Mouse (Mus musculus): ENCODE data around the gene Plekhg5. TPM values are rescaled to one million over a fixed set of nuclear protein-coding genes. Genes with fewer than 3 reads are reported as not detected.

Plekhg5 gene
- polyA plus RNA-seq, 1 experiment from 2014 or later = 8.4 TPM

DNA sequence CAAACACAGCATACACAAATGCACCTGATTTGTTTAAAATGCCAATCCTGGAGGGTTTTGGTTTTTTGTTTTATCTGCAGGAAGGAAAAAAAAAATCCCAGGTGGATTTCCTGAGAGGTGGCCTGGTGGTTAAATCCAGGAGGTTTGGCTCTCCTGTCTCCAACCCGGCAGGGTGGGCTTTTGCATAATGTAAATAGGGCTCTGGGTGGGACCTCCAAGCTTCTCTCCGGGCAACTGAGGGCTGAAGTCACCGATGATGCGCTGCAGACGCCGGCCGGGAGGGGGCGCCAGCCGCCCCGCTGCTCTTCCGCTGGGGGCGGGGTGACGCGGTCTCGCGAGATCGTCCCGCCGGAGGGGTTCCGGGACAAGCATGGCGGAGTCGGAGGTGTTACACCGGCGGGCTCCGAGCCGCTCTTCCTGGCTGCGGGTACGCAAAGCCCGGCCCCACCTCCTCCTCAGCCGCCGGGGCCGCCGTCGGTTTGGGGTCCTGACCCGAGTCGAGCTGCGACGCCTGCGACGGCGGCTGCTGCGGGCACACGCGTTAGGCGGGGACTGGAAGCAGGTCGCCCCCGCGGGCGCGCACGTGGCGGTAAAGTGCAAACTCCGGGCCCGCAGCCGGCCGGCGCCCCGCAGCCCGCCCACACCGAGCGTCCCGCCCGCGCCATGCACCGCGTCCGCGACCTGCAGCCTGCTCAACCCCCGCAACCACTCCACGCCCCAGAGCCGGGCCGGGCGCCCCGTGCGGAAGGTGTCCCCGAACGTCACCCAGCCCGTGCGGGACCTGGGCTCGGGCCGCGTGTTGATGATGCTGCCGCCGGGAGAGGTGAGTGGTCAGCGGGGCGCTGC is 33.1 kb upstream of the Plekhg5 start, which contains the start of gene Nol9:
Nol9 (plus strand) TSS at position 337 of the 846 bp plus-strand sequence.
- Histone ChIP-seq H3K9me3 (replicated peaks) (no peaks in the 10 kb centered on the region), H3K4me2 (peak within 1 kb of the TSS; percentile 93), H3K4me3 (peak within 1 kb of the TSS; percentile 100), H3K4me1 (peaks cover 11% of the 10 kb centered on the region), H3K27ac (no peak within 1 kb of the TSS), H3K36me3 (ENCODE audit: poor library complexity, severe bottlenecking) (peaks cover 33% of the 10 kb centered on the region), H3K27me3 (no peaks in the 10 kb centered on the region), H3K9ac (peak within 1 kb of the TSS; percentile 85)
- under 1% methylated on average over 74 of the region's 86 CpGs for WGBS
- ATAC-seq = peak; percentile 94

- ATAC-seq = 0 out of 2 replicates have a peak, but pooled peaks have one; percentile 5
- Histone ChIP-seq H3K27ac (no peak overlapping the region), H3K36me3 (ENCODE audit: poor library complexity, severe bottlenecking) (peaks cover 40% of the 10 kb centered on the region), H3K4me1 (peaks cover 11% of the 10 kb centered on the region), H3K4me2 (peak overlapping the region; percentile 93), H3K9me3 (replicated peaks) (no peaks in the 10 kb centered on the region), H3K27me3 (no peaks in the 10 kb centered on the region), H3K9ac (peak overlapping the region; percentile 85), H3K4me3 (peak overlapping the region; percentile 100)
- 5% methylated on average over 25 of the region's 25 CpGs for WGBS
Observed at GRCm38 (mm10) chr4:152039831-152040310, 32.4 kb upstream of the Plekhg5 start.

- Histone ChIP-seq H3K4me2 (no peak overlapping the region), H3K36me3 (ENCODE audit: poor library complexity, severe bottlenecking) (peaks cover 62% of the 10 kb centered on the region), H3K27ac (no peak overlapping the region), H3K4me3 (no peak overlapping the region), H3K27me3 (no peaks in the 10 kb centered on the region), H3K9ac (no peak overlapping the region), H3K9me3 (replicated peaks) (no peaks in the 10 kb centered on the region), H3K4me1 (peaks cover 11% of the 10 kb centered on the region)
- 96% methylated on average over 22 of the region's 22 CpGs for WGBS
- no peak for ATAC-seq
Observed at GRCm38 (mm10) chr4:152041924-152042641, 30.2 kb upstream of the Plekhg5 start.

DNA sequence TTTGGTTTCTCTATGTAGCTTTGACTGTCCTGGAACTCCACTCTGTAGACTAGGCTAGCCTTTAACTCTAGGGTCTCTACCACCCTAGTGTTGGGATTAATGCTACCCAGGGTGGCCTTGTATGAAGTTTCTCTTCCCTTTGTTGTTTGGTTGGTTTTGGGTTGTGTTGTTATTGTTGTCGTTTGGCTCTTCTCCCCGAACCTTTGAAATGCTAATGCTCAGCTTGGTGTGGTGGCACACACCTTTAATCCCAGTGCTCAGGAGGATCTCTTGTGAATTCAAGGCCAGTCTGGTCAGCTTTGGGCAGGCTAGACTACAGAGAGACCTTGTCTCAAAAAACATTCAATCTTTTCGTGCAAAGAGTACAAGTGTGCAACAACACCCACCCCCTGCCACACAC is 29.1 kb upstream of the Plekhg5 start:
- H3K36me3 ChIP-seq (ENCODE audit: poor library complexity, severe bottlenecking) = peaks cover 73% of the 10 kb centered on the region
- WGBS = 84% methylated on average over 3 of the region's 3 CpGs

GRCm38 (mm10) chr4:152044609-152045008 is 27.7 kb upstream of the Plekhg5 start:
- no peak overlapping the region for H3K9ac ChIP-seq

More for the DNA sequence above, 29.1 kb upstream of the Plekhg5 start:
- Histone ChIP-seq H3K4me2 (no peak overlapping the region), H3K9ac (no peak overlapping the region), H3K9me3 (replicated peaks) (no peaks in the 10 kb centered on the region), H3K27me3 (no peaks in the 10 kb centered on the region), H3K27ac (no peak overlapping the region), H3K4me3 (no peak overlapping the region), H3K4me1 (peaks cover 11% of the 10 kb centered on the region)
- no peak for ATAC-seq

DNA sequence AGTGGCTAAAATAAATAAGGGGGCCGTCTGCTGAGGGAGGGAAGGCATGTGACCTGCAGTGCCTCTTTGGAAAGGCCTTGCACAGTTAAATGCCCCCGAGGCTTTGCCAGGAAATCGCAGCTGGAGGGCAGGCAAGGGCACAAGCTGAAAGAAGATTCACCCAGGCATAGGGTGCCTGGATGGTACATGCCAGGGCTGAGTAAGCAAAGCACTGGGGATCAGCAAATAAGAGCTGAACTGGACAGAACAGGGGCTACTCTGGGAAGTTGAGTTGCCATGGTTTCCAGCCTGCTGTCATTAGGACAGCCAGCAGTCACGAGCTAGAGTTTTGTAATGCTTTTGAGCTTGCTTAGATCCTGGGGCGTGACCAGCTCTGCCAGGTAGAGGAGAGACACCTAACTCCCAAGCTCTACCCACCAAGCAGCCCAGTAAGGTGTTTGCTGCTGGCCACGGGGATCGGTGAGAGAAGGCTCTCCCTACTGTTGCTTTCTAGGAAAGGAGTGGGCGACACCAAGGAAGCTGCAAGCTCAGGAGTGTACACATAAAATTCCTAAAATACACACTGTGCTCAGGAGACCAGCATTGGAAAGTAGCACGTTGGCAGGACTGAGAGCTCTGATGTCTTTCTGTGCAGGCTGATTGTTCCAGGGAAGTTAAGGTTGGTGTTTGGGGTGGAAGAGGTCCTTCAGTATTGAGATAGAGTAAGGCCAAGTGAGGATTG is 9.7 kb upstream of the Plekhg5 start:
- H3K9me3 ChIP-seq (replicated peaks) = no peaks in the 10 kb centered on the region
- no peaks in the 10 kb centered on the region for H3K27me3 ChIP-seq
- H3K4me3 ChIP-seq = no peak overlapping the region
- H3K4me1 ChIP-seq = no peaks in the 10 kb centered on the region
- ATAC-seq = no peak
- 81% methylated on average over 9 of the region's 9 CpGs for WGBS
- no peak overlapping the region for H3K4me2 ChIP-seq
- no peak overlapping the region for H3K27ac ChIP-seq
- no peak overlapping the region for H3K9ac ChIP-seq
- H3K36me3 ChIP-seq (ENCODE audit: poor library complexity, severe bottlenecking) = peaks cover 43% of the 10 kb centered on the region

More at GRCm38 (mm10) chr4:152044609-152045008, 27.7 kb upstream of the Plekhg5 start:
- Histone ChIP-seq H3K4me2 (no peak overlapping the region), H3K27me3 (no peaks in the 10 kb centered on the region), H3K9me3 (replicated peaks) (no peaks in the 10 kb centered on the region), H3K36me3 (ENCODE audit: poor library complexity, severe bottlenecking) (peaks cover 85% of the 10 kb centered on the region), H3K27ac (no peak overlapping the region), H3K4me1 (peaks cover 11% of the 10 kb centered on the region), H3K4me3 (no peak overlapping the region)
- ATAC-seq = no peak
- 75% methylated on average over 6 of the region's 6 CpGs for WGBS

DNA sequence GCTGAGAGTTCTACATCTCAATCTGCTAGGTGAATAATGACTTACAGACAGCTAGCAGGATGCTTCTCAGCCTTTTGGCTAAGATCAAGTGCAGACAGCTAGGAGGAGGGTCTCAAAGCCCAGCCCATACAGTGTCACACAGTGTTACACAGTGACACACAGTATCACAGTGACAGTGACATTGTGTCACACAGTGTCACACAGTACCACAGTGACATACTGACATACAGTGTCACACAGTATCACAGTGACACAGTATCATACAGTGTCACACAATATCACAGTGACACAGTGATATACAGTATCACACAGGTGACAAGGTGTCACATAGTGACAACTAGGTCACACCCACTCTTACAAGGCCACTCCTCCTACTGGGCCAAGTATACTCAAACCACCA is 5.0 kb upstream of the Plekhg5 start:
- Histone ChIP-seq H3K36me3 (ENCODE audit: poor library complexity, severe bottlenecking) (no peaks in the 10 kb centered on the region; the same call in 1 of the 2 replicates), H3K27me3 (no peaks in the 10 kb centered on the region), H3K4me1 (peaks cover 3% of the 10 kb centered on the region; the same call in 1 of the 2 replicates), H3K4me2 (no peak overlapping the region), H3K9me3 (replicated peaks) (no peaks in the 10 kb centered on the region), H3K4me3 (no peak overlapping the region), H3K9ac (no peak overlapping the region), H3K27ac (no peak overlapping the region)
- ATAC-seq = no peak

DNA sequence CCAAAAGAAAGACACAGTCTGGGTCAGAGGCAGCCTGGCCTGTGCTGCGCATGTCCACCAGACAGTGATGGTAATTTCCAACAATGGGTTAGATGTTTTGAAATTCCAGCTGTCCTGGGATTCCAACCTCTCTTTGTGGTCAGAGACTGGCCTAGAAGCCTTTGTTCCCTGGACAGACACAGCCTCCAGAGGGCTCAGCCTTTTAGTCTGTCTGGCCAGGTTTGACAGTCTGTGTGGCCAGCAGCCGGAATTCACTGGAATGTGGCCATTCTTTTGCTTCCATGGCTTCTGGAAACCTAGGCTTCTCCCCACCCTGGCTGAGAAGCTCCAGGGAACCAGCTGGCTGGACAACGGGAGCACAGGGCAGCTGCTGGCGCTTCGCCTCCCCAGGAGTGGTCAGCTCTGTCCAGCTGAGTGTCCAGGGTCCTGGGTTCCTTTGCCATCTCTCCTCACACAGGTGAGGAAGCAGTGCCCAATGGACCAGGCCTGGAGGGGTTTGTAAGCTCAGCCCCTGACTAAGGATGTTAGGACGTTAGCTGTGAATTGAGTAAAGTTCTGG is 4.1 kb upstream of the Plekhg5 start:
- Histone ChIP-seq H3K9ac (no peak overlapping the region), H3K4me3 (no peak overlapping the region), H3K36me3 (ENCODE audit: poor library complexity, severe bottlenecking) (no peaks in the 10 kb centered on the region; the same call in 1 of the 2 replicates), H3K9me3 (replicated peaks) (no peaks in the 10 kb centered on the region), H3K27me3 (no peaks in the 10 kb centered on the region), H3K4me2 (no peak overlapping the region), H3K27ac (no peak overlapping the region), H3K4me1 (peaks cover 9% of the 10 kb centered on the region)
- ATAC-seq = no peak
- 73% methylated on average over 6 of the region's 6 CpGs for WGBS

DNA sequence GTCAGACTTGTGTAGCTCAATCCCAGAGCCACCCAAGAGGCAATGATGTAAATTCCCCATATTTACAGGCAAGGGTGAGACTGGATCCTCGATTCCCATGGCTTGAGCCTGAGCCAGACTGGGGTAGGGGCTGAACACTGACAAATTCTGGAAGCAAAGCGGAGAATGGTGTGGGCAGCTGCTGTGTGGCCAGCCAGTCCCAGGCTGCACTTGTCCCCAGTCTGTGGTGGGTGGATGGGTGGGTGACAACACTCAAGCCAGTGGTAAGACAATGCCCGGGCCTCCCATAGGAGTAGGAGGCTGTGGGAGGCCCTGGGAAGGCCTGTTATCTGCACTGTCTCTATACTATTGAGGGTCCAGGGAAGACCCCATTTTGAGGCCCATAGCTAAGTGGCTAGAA is 3.1 kb upstream of the Plekhg5 start:
- Histone ChIP-seq H3K9ac (no peak overlapping the region), H3K36me3 (ENCODE audit: poor library complexity, severe bottlenecking) (no peaks in the 10 kb centered on the region), H3K9me3 (replicated peaks) (no peaks in the 10 kb centered on the region), H3K27me3 (no peaks in the 10 kb centered on the region), H3K4me2 (no peak overlapping the region), H3K27ac (no peak overlapping the region), H3K4me1 (peaks cover 9% of the 10 kb centered on the region), H3K4me3 (no peak overlapping the region)
- ATAC-seq = no peak
- WGBS = 79% methylated on average over 3 of the region's 3 CpGs

- Histone ChIP-seq H3K36me3 (ENCODE audit: poor library complexity, severe bottlenecking) (no peaks in the 10 kb centered on the region), H3K9me3 (replicated peaks) (no peaks in the 10 kb centered on the region), H3K4me1 (peaks cover 9% of the 10 kb centered on the region), H3K27ac (no peak overlapping the region), H3K9ac (no peak overlapping the region), H3K4me2 (no peak overlapping the region), H3K4me3 (no peak overlapping the region), H3K27me3 (no peaks in the 10 kb centered on the region)
- no peak for ATAC-seq
- WGBS = 78% methylated on average over 11 of the region's 11 CpGs
Observed at GRCm38 (mm10) chr4:152070494-152071396, 1.6 kb upstream of the Plekhg5 start.

DNA sequence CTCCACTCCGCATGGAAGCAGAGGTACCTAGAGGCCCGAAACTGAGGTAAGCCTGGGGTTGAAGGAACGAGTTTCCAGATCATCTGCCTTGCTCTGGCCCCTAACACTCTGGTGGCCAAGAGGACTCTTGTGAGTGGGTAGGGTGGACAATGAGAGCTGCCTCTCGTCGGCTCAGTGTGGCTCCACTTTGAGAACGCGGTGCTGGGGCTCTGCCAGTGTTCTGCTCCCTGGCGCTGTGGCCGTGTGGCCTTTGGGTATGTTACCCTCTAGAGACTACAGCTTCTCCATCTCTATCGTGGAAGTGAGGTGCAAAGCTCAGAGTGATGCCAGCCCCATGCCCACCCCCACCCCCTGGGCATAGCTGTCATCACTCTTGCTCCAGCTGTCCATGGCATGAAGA is 357 bp downstream of the Plekhg5 start:
- no peak overlapping the region for H3K27ac ChIP-seq
- no peaks in the 10 kb centered on the region for H3K27me3 ChIP-seq
- no peak overlapping the region for H3K4me3 ChIP-seq
- H3K4me1 ChIP-seq = peaks cover 9% of the 10 kb centered on the region
- ATAC-seq = no peak
- H3K9ac ChIP-seq = no peak overlapping the region
- WGBS = 65% methylated on average over 10 of the region's 10 CpGs
- no peaks in the 10 kb centered on the region for H3K9me3 ChIP-seq (replicated peaks)
- H3K36me3 ChIP-seq (ENCODE audit: poor library complexity, severe bottlenecking) = no peaks in the 10 kb centered on the region
- H3K4me2 ChIP-seq = no peak overlapping the region
